Mouse (Mus musculus): ENCODE measurements around the gene Pank1.

GRCm38 (mm10) chr19:34869375-34869774, 9.9 kb downstream of the Pank1 start:
- TF ChIP-seq POLR2A (IDR thresholded peaks at IDR 0.05; ENCODE audit: borderline replicate concordance, control insufficient read depth, low read depth, low read length) (no peak), CTCF (IDR thresholded peaks at IDR 0.05; ENCODE audit: control insufficient read depth, insufficient read depth, low read length) (no peak)
